Mouse (Mus musculus): Measurements from ENCODE around the gene Kif26b. TPM values are rescaled to one million over a fixed set of nuclear protein-coding genes. Genes with fewer than 3 reads are reported as not detected.

The Kif26b gene
- total RNA-seq, 2 experiments from 2014 or later = 1.4 to 2.5 TPM

DNA sequence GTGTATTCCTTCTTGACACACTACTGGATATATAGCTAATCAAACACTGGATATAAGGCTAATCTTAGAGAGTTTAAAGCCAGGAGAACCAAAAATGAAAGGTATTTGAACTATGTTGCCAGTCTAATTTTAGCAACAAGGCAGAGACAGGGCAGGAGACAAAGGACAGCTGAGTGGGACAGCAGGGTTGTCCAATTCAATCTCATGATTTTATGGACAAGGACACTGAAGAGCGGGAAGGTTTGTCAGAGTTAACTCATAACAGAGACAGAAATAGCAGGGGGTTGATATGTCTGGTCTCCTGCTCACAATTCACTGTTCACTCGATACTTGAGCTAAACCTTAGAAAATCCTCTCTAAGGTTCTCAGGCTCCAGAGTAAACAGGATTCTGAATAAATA lies 187.5 kb downstream of the Kif26b start:
- no peak for DNase-seq

GRCm38 (mm10) chr1:178720821-178721220 lies 191.9 kb downstream of the Kif26b start:
- no peak for DNase-seq

- DNase-seq = no peak
Observed at GRCm38 (mm10) chr1:178722793-178723192, 193.9 kb downstream of the Kif26b start.

DNA sequence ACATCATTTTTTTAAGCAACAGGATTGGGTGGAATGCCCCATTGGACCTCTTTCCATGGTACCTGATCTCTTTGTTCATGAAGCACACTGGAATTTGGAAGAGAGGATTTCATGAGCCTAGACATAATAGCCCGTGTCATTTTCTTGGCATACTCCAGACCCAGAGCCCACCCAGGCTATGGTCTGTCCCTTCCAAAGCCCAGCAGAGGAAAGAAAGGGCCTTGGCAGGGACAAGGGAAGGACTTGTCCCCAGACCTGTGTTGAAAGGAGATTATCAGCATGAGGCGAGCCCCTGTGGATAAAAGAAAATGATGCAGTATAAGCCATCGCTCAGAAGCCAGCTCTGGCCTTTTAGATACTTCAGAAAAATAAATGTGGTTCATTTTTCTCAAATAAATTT lies 196.6 kb downstream of the Kif26b start:
- DNase-seq = no peak

DNA sequence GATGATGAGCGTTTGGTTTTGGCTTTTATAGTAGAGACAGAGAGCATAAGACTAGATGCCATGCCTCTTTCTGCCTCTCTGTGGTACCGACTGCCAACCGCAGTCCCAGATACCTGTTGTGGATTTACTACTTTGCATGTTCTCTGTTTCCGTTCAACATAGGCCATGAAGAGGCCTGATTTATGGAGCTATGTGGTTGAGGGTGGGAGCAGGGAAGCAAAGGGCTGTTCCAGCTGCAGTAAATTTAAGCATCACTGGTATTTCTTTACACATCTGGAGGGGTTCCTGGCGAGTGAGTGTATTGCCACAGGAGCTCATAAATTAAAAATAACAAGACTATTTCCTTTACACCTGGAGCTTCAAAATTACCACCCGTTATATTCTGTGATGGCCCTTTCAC lies 199.3 kb downstream of the Kif26b start:
- DNase-seq = no peak

DNA sequence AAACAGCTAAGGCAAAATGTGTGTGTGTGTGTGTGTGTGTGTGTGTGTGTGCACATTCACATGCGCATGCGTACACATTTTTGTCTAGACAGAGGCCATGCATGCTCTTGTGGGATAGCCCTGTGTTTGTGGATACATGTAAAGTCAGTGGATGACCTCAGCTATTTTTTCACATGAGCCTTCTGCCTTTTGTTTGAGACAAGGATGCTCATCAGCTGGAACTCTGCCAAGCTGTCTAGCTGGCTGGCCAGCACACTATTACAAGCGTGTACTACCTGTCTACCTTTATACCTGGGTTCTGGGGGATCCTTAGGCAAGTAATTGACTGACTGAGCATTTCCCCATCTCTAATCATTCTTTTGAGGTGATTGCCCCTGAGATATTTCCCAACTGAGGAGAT lies 201.3 kb downstream of the Kif26b start:
- DNase-seq = no peak

DNA sequence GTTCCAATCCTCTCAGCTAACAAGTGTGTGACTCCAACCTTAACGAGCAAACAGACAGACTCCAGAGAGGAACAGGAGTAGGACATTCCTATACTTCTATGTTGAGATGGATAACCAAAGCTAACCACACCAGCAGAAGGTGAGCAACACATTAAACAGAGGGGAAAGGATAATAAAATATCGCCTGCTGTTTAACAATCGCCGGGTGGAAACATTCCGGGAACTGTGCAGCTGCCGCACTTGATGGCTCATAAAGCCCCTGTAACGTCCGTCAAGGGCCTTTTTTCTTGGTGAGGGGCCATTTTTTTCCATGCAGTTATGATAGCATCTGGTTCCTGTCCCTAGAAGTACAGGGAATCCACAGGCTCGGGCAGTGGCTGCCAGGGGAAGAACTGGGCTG lies 204.1 kb downstream of the Kif26b start:
- DNase-seq = no peak

DNA sequence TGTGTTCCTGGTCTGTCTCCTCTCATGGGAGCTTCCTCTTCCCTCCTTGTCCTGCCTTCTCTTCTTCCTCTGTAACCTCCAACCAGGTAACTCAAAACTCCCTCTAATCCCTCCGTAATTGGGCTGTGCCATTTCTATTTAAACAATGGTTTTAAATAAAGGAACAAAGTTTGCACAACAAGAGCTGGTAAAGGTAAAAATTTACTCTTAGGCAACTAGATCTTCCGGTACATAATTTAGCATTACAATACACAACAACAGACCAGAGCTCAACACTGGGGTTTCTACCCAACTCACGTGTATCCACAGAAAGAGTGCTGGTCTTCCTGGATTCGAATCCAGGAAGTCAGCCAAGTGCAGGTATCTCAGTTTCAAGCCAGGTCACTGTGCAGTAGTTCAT lies 205.7 kb downstream of the Kif26b start:
- no peak for DNase-seq

GRCm38 (mm10) chr1:178736931-178737330 lies 208.0 kb downstream of the Kif26b start:
- no peak for DNase-seq

- DNase-seq = no peak
Observed at GRCm38 (mm10) chr1:178743820-178744219, 214.9 kb downstream of the Kif26b start.

DNA sequence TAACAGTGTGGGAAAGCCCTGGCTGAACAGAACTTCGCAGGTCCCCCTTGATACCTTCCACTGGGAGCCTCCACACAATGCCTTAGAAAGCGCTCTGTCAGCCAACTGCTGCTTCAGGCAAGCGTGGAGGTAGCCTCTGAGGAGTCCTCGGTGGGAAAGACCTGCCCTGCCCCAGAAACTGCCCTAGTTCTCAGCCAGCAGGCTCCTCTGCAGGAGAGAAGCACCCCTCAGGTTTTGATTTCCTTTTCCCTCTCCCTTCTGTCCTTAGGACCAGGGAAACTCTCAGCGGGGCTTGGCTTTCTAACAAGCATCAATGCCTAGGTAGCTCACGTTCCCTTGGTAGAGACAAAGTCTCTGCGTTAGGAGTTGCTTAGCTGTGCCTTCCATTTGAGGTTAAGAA lies 215.6 kb downstream of the Kif26b start:
- DNase-seq = no peak

DNA sequence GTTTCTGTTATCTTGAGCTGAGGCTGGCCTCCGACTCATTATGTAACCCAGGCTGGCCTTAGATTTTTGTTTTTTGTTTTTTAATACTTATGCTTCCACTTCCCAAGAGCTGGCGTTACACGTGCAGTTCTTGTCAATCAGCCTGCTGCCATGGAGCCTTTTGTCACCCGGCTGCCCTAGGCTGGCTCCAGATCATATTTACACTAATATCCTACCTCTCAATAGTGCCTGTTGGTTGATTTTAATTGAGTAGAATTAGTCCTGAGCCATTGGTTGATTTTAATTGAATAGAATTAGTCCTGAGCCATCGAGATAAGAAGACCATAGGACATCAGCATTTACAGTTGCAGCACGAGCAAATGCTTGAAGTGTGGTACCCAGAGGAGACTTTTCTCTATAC lies 216.0 kb downstream of the Kif26b start:
- DNase-seq = no peak

GRCm38 (mm10) chr1:178745471-178745870 lies 216.5 kb downstream of the Kif26b start:
- DNase-seq = no peak

DNA sequence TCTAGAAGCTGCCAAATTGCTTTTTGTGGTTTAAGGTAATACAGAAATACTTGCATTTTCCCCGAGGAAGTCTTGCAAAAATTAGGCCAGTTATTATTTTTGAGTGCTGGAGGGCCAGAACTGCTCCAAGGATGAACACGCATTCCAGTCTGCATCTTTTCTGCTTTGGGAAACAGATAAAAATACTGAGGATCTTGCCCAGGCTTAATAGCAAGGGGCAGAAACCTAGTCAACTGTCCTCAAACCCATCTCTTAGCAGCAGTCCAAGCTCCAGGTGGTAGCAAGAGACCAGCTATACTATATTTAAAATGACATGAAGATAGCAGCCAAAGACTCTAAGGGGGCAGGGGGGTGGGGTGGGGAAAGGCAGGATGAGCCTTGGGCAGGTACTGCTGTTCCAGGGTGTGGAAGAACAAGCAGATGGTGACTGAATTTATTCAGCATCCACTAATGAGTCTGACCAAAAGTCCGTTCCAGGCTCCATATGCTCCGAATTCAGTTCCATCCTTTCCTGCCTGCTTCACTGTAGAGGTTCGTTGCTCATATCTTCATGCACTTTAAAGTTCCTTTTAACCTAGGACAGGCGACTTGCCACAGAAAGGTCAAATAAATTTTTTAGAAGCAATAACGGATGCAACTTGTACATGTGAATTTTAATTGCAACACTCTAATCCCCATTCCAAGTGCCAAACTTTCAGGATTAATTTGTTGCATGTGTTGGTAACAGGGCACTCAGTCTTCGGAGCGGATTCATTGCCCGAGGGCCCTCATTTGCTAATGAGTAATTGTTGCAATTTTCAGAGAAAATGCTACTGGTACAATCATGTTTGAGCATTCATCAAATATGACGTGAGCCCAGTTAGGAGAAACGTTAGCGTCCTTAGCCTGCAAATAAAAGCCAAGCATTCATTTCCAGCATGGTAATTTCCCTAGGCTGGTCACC lies 218.6 kb downstream of the Kif26b start:
- DNase-seq = no peak

DNA sequence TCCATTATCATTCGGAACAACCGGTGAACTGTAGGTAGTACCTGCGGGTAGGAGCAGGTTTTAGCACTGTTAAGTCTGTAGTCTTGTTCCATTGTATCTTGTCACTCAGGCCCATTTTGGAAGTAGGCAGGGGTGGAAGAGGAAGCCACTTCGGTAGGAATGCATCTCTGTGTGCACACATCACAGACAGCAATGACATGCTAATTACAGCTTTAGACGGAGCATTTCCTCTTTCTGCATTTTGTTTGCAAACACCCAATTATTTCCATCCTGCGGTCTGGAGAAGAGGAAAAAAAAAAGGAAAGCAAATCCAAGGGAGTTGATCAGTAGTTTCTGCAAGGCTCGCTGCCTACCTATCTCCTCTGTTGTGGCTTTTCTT lies 219.3 kb downstream of the Kif26b start:
- no peak for DNase-seq

DNA sequence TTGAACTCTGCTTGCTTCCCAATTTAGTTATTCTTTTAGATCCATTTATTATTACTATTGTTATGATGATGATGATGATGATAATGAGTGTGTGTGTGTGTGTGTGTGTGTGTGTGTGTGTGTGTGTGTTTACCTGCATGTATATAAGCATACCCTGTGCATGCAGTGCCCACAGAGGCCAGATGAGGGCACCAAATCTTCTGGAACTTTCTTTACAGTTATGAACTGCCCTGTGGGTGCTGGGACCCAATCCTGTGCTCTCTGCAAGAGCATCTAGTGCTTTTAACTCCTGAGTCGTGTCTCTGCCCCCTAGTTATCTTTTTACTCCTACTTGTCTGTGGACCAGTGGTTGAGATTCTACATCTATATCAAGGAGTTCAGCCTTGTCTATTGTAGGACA lies 219.7 kb downstream of the Kif26b start:
- DNase-seq = no peak

DNA sequence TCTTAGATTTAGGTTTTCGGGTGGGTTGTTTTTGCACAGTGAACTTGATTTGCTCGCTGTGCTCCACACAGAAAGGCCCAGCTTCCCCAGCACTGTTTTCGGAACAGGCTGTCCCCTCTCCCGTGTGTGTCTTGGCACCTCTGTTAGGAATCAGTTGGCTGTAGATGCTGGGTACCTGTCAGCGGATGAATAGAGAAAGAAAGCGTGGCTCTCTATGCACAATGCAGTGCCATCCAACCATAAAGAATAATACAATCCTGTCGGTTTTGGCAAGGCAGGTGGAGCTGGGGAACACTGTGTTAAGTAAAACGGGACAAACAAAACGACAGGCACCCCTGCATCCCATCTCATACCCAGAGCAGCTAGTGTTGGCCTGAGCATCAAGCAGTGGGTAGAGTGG lies 220.9 kb downstream of the Kif26b start:
- no peak for DNase-seq

GRCm38 (mm10) chr1:178758441-178758840 lies 229.5 kb downstream of the Kif26b start:
- DNase-seq = no peak

DNA sequence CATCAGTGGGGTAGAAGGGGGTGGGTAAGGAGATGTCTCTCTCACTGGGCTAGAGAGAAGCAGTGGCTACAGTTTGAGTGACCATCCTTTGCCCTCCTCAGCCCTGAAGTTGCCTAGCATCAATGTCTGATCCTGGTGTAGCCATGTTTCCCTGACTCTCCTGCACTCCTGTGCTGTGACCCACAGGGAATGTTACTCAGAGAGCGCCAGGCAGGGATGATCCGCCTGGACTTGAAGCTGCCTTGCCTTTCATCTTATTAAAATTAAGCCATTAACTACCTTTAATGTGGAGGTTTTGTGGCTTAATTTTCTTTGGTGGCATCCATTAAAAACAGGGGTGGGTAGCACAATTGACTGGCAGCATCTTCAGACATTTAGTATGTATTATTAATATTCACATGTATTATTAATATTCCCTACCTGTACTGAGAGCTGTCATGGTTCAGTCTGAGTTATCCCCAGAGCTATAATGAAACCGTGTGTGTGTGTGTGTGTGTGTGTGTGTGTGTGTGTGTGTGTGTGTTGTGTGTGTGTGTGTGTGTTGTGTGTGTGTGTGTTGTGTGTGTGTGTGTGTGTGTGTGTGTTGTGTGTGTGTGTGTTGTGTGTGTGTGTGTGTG lies 233.3 kb downstream of the Kif26b start:
- no peak for DNase-seq

- no peak for DNase-seq
Observed at GRCm38 (mm10) chr1:178764914-178765313, 236.0 kb downstream of the Kif26b start.

- no peak for DNase-seq
Observed at GRCm38 (mm10) chr1:178765650-178766049, 236.7 kb downstream of the Kif26b start.

GRCm38 (mm10) chr1:178768976-178769375 lies 240.1 kb downstream of the Kif26b start:
- no peak for DNase-seq

- DNase-seq = no peak
Observed at GRCm38 (mm10) chr1:178769988-178770387, 241.1 kb downstream of the Kif26b start.
